Mouse (Mus musculus) urinary bladder, adult 2 months (tissue): ENCODE measurements around the gene Il3. TPM values are rescaled to one million over a fixed set of nuclear protein-coding genes. Genes with fewer than 3 reads are reported as not detected.

ENCODE experiments used
- DNase-seq: peaks from one replicate; pipeline ENCODE4 v3.0.0; 2022; ENCODE audit warnings: low spot score
- polyA plus RNA-seq: library from polyadenylated mRNA; depleted of rRNA; stranded (reverse); fragments of >200 nt; gene quantifications from 2 replicates; pipeline ENCODE4 v1.2.3, GENCODE M21; 2012; rRNA removed

Gene Il3
- polyA plus RNA-seq, 1 experiment: not detected

DNA sequence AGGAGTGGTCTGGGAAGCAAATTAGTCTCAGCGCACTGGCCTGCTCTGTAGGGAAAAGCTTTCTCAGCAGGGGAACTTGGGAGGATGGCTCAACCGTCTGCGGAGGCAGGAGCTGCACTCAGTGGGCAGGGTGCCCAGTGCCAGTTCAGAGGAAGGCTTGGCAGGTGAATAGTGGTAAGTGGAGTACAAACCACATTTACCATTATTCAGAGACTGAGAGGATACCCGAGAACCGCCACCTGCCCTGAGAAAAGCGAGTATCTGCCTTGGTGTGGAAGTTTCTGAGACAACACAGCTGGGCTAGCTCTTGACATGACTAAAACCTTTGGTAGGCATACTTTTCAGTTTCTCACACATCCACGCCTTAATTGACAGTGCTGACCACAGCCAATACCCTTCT is 49.7 kb downstream of the Il3 start:
- DNase-seq: no peak

DNA sequence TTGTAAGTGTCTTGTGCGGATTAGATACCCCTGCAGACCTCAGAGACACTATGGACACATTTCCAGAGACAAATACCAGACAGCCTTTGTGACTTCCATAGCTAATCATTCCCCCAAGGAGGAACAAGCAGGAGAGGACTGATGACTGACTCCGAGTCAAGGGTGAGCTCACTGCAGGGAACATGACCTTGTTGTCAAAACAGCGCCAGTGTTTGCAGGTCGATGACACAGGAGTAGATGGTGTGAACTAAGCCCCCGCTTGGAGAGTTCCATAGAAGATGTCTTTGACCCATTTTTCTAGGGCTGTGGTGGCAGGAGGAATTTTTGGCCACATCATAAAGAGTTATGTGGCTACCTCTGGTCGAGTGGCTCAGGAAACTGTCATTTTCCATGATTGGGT is 51.0 kb downstream of the Il3 start:
- DNase-seq: no peak

Other genes starting within 250 kb of the Il3 start
- gene Slc22a4, start 239.2 kb downstream of the Il3 start, polyA plus RNA-seq: 1.5 and 2.6 TPM in 2 replicates
- 170 and 183 TPM in 2 replicates for gene Pdlim4, start 198.3 kb downstream of the Il3 start, polyA plus RNA-seq
- 26.5 and 26.7 TPM in 2 replicates for gene P4ha2, start 167.2 kb downstream of the Il3 start, polyA plus RNA-seq
- gene Csf2, start 17.6 kb downstream of the Il3 start, polyA plus RNA-seq: 0.09 TPM in 1 of 2 replicates, not detected in the other
- gene Acsl6, start 36.5 kb upstream of the Il3 start, polyA plus RNA-seq: 0.96 and 1.1 TPM in 2 replicates
- gene Meikin, start 103.4 kb upstream of the Il3 start, polyA plus RNA-seq: not detected in 2 replicates
- gene Fnip1, start 170.9 kb upstream of the Il3 start, polyA plus RNA-seq: 11.1 and 12.9 TPM in 2 replicates